Mouse (Mus musculus) thymus, postnatal 36 days (tissue): Measurements from ENCODE around the gene Mfsd14a.

Source experiments
- DNase-seq, 2 experiments: peaks; one replicate each; pipeline ENCODE4 v3.0.0; 2022; ENCODE audit warnings: mixed read lengths in 2 of 2

Gene Mfsd14a

GRCm38 (mm10) chr3:116650698-116651097 is 11.8 kb downstream of the Mfsd14a start:
- DNase-seq: no peak

GRCm38 (mm10) chr3:116648805-116649204 is 13.7 kb downstream of the Mfsd14a start:
- DNase-seq: no peak

- DNase-seq: no peak
Measured at GRCm38 (mm10) chr3:116646387-116646786, 16.1 kb downstream of the Mfsd14a start.

- DNase-seq: no peak
Measured at GRCm38 (mm10) chr3:116642373-116642772, 20.1 kb downstream of the Mfsd14a start.

GRCm38 (mm10) chr3:116641811-116642371 is 20.6 kb downstream of the Mfsd14a start:
- DNase-seq: no peak

- no peak for DNase-seq
Measured at GRCm38 (mm10) chr3:116640024-116640423, 22.5 kb downstream of the Mfsd14a start.

- no peak for DNase-seq
Measured at GRCm38 (mm10) chr3:116638572-116638971, 23.9 kb downstream of the Mfsd14a start.

GRCm38 (mm10) chr3:116637693-116638476 is 24.6 kb downstream of the Mfsd14a start:
- no peak for DNase-seq

GRCm38 (mm10) chr3:116635799-116636198 is 26.7 kb downstream of the Mfsd14a start:
- no peak for DNase-seq

GRCm38 (mm10) chr3:116634853-116635252 is 27.6 kb downstream of the Mfsd14a start:
- no peak for DNase-seq

GRCm38 (mm10) chr3:116634091-116634490 is 28.4 kb downstream of the Mfsd14a start:
- no peak for DNase-seq

- no peak for DNase-seq
Measured at GRCm38 (mm10) chr3:116632971-116633370, 29.5 kb downstream of the Mfsd14a start.

- no peak for DNase-seq
Measured at GRCm38 (mm10) chr3:116631459-116631858, 31.0 kb downstream of the Mfsd14a start.

GRCm38 (mm10) chr3:116622641-116623040 is 39.8 kb downstream of the Mfsd14a start:
- no peak for DNase-seq

- no peak for DNase-seq
Measured at GRCm38 (mm10) chr3:116620636-116621370, 41.7 kb downstream of the Mfsd14a start.

GRCm38 (mm10) chr3:116618855-116619254 is 43.6 kb downstream of the Mfsd14a start:
- DNase-seq: no peak

- DNase-seq: no peak
Measured at GRCm38 (mm10) chr3:116615318-116616068, 47.0 kb downstream of the Mfsd14a start.

- DNase-seq: no peak
Measured at GRCm38 (mm10) chr3:116614295-116614892, 48.1 kb downstream of the Mfsd14a start, which contains the start of gene Trmt13. Gene Trmt13 (minus strand): TSS chr3:116614587.

GRCm38 (mm10) chr3:116604570-116604969 is 57.9 kb downstream of the Mfsd14a start:
- DNase-seq: no peak

GRCm38 (mm10) chr3:116601781-116602180 is 60.7 kb downstream of the Mfsd14a start:
- DNase-seq: no peak

- no peak for DNase-seq
Measured at GRCm38 (mm10) chr3:116601005-116601404, 61.5 kb downstream of the Mfsd14a start.

- DNase-seq: no peak
Measured at GRCm38 (mm10) chr3:116599705-116600104, 62.8 kb downstream of the Mfsd14a start.

GRCm38 (mm10) chr3:116595603-116595991 is 66.9 kb downstream of the Mfsd14a start:
- no peak for DNase-seq
